Mouse (Mus musculus): Measurements from ENCODE around the gene Gcnt2. TPM values are rescaled to one million over a fixed set of nuclear protein-coding genes. Genes with fewer than 3 reads are reported as not detected.

Gcnt2 gene
- polyA plus RNA-seq, 1 experiment from 2014 or later = 3.9 TPM

DNA sequence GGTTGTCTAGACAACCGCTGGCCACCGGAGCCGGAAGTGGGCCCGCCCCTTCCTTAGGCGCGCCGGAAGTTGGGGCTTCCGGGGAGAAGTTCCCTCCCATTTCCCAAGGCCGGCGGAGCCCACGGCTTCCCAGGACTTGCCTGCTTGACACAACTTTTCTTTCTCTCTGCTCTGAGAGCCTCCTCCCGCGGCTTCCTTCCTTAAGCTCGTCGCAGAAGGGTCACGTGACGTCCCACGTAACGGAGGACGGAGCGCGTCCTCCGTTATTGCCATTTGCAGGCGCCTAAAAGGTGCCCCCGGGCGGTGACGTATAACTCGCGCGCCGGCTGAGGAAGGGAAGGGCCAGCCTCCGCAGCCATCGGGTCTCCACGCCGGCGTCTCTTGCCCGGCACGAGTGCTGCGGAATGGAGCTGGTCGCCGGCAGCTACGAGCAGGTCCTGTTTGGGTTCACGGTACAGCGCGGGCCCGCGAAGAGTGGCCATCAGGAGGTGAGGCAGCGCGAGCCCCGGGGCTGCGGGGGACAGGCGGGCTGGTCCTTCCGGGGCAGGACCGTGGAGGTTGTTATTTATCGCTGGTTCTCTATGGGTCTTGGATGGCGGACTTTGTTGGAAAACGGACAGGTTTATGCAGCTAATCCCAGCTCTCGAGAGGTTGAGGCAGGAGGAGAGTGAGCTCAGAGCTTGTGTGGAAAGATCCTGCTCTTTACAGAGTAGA is 141.5 kb downstream of the Gcnt2 start, which contains the start of gene Pak1ip1:
Gene Pak1ip1 (plus strand): TSS at position 98 of the 714 bp plus-strand sequence.
- no peaks in the 10 kb centered on the region for H3K27me3 ChIP-seq (replicated peaks)
- peaks cover 15% of the 10 kb centered on the region for H3K4me1 ChIP-seq (replicated peaks)
- H3K9ac ChIP-seq = peak within 1 kb of the TSS; percentile 78
- H3K9me3 ChIP-seq (replicated peaks) = no peaks in the 10 kb centered on the region
- ATAC-seq (ENCODE audit: insufficient number of reproducible peaks, low FRiP score) = peak; percentile 94
- under 1% methylated on average over 58 of the region's 58 CpGs for WGBS
- peak within 1 kb of the TSS; percentile 71 for H3K4me3 ChIP-seq
- H3K36me3 ChIP-seq = peaks cover 24% of the 10 kb centered on the region
- H3K4me2 ChIP-seq = peak within 1 kb of the TSS; percentile 96
- H3K27ac ChIP-seq (ENCODE audit: poor library complexity, severe bottlenecking) = peak within 1 kb of the TSS; percentile 97

DNA sequence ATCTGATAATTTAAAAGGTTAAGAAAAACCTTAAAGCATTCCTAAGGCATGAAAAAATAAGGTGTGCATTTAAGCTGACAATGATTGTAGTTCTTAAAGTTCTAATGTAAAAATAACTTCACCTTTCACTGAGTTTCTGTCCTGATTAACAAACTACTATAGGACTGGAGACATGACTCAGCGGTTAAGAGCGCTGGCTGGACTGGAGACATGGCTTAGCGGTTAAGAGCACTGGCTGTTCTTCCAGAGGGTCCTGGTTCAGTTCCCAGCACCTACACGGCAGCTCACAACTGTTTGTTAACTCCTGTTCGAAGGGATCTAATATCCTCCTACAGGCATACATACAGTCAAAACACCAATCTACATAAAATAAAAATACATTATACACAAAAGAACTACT is 142.4 kb downstream of the Gcnt2 start:
- peaks cover 15% of the 10 kb centered on the region for H3K4me1 ChIP-seq (replicated peaks)
- WGBS = 70% methylated on average over 5 of the region's 5 CpGs
- no peak overlapping the region for H3K27ac ChIP-seq (ENCODE audit: poor library complexity, severe bottlenecking)
- H3K4me2 ChIP-seq = peak overlapping the region; percentile 65
- peak overlapping the region; percentile 45; the same call in 1 of the 2 replicates for H3K9ac ChIP-seq
- peaks cover 32% of the 10 kb centered on the region for H3K36me3 ChIP-seq
- H3K9me3 ChIP-seq (replicated peaks) = no peaks in the 10 kb centered on the region
- H3K27me3 ChIP-seq (replicated peaks) = no peaks in the 10 kb centered on the region
- ATAC-seq (ENCODE audit: insufficient number of reproducible peaks, low FRiP score) = no peak
- peak overlapping the region; percentile 35 for H3K4me3 ChIP-seq

GRCm38 (mm10) chr13:41006244-41006643 is 146.7 kb downstream of the Gcnt2 start:
- WGBS = 91% methylated on average over 4 of the region's 4 CpGs
- Histone ChIP-seq H3K4me3 (no peak overlapping the region), H3K36me3 (peaks cover 75% of the 10 kb centered on the region), H3K9me3 (replicated peaks) (no peaks in the 10 kb centered on the region), H3K4me1 (replicated peaks) (peaks cover 7% of the 10 kb centered on the region), H3K4me2 (no peak overlapping the region), H3K27ac (ENCODE audit: poor library complexity, severe bottlenecking) (no peak overlapping the region), H3K9ac (no peak overlapping the region), H3K27me3 (replicated peaks) (no peaks in the 10 kb centered on the region)
- no peak for ATAC-seq (ENCODE audit: insufficient number of reproducible peaks, low FRiP score)

- Histone ChIP-seq H3K4me2 (no peak overlapping the region), H3K27me3 (replicated peaks) (no peaks in the 10 kb centered on the region), H3K36me3 (peaks cover 90% of the 10 kb centered on the region)
Observed at GRCm38 (mm10) chr13:41008271-41008670, 148.7 kb downstream of the Gcnt2 start.

GRCm38 (mm10) chr13:41008946-41009345 is 149.4 kb downstream of the Gcnt2 start:
- H3K27me3 ChIP-seq (replicated peaks) = no peaks in the 10 kb centered on the region
- no peak overlapping the region for H3K27ac ChIP-seq (ENCODE audit: poor library complexity, severe bottlenecking)
- no peak overlapping the region for H3K4me2 ChIP-seq
- H3K4me3 ChIP-seq = no peak overlapping the region
- no peak overlapping the region for H3K9ac ChIP-seq
- H3K4me1 ChIP-seq (replicated peaks) = no peaks in the 10 kb centered on the region
- WGBS = 82% methylated on average over 8 of the region's 8 CpGs
- H3K9me3 ChIP-seq (replicated peaks) = no peaks in the 10 kb centered on the region
- peaks cover 93% of the 10 kb centered on the region for H3K36me3 ChIP-seq
- ATAC-seq (ENCODE audit: insufficient number of reproducible peaks, low FRiP score) = no peak

More at GRCm38 (mm10) chr13:41008271-41008670, 148.7 kb downstream of the Gcnt2 start:
- 95% methylated on average over 10 of the region's 10 CpGs for WGBS
- ATAC-seq (ENCODE audit: insufficient number of reproducible peaks, low FRiP score) = no peak
- H3K4me3 ChIP-seq = no peak overlapping the region
- no peaks in the 10 kb centered on the region for H3K9me3 ChIP-seq (replicated peaks)
- no peaks in the 10 kb centered on the region for H3K4me1 ChIP-seq (replicated peaks)
- H3K9ac ChIP-seq = no peak overlapping the region
- no peak overlapping the region for H3K27ac ChIP-seq (ENCODE audit: poor library complexity, severe bottlenecking)

Small RNAs within 50 kb of the gene (microRNA-seq; reads per million reads assigned to microRNA genes)
- not detected for gene Mir5124a

Other genes with a start within 250 kb of the Gcnt2 start
- 0.13 and 0.19 TPM in 2 replicates for gene Tfap2a, start 121.4 kb upstream of the Gcnt2 start, polyA plus RNA-seq (2016; fragmentation: Nextera tagmentation; extraction: Ambion mirVana)
- 54.2 and 55.5 TPM in 2 replicates for gene Pak1ip1, start 141.3 kb downstream of the Gcnt2 start, polyA plus RNA-seq (2016; fragmentation: Nextera tagmentation; extraction: Ambion mirVana)
- 211 and 228 TPM in 2 replicates for gene Tmem14c, start 156.5 kb downstream of the Gcnt2 start, polyA plus RNA-seq (2016; fragmentation: Nextera tagmentation; extraction: Ambion mirVana)
- 0.24 and 0.38 TPM in 2 replicates for gene Mak, start 220.0 kb downstream of the Gcnt2 start, polyA plus RNA-seq (2016; fragmentation: Nextera tagmentation; extraction: Ambion mirVana)

Measured in heart, embryonic 12.5 days (tissue).